Mouse (Mus musculus) right cerebral cortex, postnatal 10 days (tissue): ENCODE measurements around the gene Med12l.
"Not testable (repeated sequence)": the region's sequence is repeated elsewhere in the genome, so short reads cannot be mapped to it uniquely, and the experiment has no call there.

Experiments
- DNase-seq, 2 experiments: peaks; one replicate each; pipeline ENCODE4 v3.0.0; 2021; ENCODE audit warnings: low spot score in 2 of 2

The Med12l gene

GRCm38 (mm10) chr3:59098540-59098939, 92.9 kb downstream of the Med12l start:
- DNase-seq: no peak

DNA sequence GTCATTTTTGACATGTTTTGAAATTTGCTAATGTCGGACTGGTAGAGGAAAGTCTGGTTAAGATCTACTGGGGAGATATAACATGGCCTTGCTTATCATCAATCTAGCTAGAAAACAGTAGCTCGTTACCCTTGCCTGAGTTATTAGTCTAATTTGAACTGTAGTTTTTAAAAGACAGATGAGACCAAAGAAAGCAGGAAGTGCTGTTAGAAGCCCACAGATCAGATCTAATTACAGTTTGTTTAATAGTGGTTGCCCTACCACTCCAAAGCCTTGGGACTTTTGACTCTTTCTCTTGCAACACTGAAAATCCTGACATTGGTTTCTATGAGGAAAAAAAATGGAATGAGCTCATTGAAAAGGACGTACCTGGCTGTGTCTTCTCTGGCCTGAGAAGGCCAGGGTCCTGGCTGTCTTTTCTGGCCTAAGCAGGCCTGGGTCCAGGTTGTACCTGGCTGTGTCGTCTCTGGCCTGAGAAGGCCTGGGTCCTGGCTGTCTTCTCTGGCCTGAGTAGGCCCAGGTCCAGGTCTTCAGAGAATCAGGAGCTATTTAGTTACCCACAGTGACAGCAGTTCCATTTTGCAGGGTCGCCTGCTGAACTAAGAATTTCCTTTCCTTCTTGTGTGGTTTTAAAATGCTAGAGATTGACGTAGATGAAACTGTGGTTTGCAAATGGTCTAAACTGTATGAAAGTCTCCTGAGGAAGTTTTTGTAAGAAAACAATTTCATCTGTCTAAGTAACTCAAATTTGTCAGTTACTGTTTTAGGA, 95.8 kb downstream of the Med12l start, which contains the start of gene Gpr171:
Gene Gpr171, minus strand, starts transcription at position 604 of the 769 bp plus-strand sequence.
- no peak for DNase-seq

DNA sequence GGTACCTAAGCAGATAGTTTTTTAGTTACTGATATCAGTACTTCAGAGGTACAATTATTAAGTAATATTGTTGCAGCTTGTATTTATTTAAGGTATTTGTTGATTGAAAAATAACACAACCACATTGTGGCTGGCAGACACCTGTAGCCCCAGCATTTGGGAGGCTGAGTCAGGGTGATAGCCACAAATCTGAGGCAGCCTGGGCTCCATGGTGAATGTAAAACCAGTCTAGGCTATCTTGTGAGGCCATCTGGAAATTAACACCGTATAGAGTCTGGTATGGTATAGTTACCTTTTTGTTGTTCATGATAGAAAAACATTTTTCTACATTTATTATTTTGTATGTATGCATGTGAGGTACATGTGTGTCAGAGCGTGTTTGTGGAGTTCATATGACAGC, 96.5 kb downstream of the Med12l start:
- DNase-seq: no peak

DNA sequence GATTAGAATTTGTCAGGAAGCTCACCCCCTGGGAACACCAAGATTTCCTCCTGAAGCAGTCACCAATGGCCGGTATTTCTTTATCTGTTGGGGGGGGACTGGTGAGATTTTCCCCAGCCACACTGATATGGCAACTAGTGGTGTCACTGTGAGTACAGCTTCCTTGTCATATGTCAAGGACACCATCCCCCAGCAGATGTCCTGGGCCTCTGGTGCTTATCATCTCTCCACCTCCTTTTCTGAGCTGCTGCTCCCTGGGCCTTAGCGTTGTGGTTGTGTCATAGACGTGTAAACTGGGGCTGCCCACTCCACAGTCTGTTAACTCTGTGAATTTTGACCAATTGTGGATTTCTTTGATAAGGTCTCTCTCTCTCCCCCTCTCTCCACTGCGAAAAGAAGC, 98.8 kb downstream of the Med12l start:
- no peak for DNase-seq

GRCm38 (mm10) chr3:59107439-59107838, 101.8 kb downstream of the Med12l start:
- DNase-seq: no peak

DNA sequence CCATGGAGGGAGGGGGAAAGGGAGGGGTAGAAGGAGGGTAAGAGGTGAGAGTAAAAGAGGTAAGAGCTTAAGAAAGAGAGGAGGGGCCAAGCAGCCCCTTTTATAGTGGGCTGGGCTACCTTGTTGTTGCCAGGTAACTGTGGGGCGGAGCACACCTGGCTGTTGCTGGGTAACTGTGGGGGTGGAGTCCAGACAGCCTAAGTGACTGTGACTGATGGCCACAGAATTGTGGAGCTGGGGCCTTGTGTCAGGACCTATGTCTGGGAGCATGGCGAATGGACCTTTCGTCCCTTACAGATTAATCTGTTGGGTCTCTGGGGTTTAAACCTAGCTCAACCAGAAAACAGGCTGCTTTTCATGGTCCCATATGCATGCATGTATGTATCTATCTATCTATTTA, 104.2 kb downstream of the Med12l start:
- not testable (repeated sequence) for DNase-seq

DNA sequence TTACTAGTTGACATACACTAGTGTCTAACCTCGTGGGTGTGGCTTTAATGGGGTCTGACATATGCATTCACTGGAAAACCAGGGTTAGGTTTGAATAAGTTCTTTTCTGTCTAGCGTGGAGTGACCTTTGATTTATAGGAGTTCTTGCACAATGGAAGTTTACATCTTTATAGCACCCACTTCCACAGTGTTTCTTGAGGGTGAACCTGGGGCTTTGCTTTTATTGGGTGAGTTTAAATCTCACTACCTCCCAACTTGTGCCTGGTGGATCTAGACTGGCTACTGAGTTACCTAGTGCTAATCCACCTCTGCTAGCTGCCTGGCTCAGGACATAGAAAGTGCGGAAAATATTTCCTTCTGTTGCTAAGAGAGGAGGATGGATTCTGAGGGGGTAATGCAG, 106.3 kb downstream of the Med12l start:
- no peak for DNase-seq

GRCm38 (mm10) chr3:59113291-59113690, 107.7 kb downstream of the Med12l start:
- not testable (repeated sequence) for DNase-seq

DNA sequence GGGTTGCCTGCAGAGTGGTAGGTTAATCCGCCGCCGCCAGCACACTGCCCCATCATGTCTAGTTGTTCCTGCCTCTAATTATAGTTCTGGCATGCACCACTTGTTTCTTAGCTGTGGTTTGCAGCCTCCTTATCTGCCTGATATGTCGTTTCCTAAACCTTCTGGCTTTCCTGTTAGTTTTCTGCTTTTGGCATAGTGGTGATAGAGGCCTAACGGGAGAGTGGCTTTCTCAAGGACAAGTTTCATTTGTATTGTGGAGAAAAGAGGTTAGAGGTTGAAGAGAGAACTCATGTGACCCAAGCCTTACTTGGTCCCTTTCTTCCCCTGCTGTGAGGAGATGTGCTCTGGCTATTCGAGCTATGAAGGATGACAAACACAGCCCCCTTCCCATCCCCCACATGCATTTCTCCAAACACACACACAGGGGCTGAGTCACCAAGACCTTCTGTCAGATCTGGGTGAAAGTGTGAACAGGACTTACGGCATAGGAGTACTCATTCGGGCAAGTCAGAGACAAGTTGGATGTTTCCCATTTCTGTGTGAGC, 108.4 kb downstream of the Med12l start:
- DNase-seq: no peak

DNA sequence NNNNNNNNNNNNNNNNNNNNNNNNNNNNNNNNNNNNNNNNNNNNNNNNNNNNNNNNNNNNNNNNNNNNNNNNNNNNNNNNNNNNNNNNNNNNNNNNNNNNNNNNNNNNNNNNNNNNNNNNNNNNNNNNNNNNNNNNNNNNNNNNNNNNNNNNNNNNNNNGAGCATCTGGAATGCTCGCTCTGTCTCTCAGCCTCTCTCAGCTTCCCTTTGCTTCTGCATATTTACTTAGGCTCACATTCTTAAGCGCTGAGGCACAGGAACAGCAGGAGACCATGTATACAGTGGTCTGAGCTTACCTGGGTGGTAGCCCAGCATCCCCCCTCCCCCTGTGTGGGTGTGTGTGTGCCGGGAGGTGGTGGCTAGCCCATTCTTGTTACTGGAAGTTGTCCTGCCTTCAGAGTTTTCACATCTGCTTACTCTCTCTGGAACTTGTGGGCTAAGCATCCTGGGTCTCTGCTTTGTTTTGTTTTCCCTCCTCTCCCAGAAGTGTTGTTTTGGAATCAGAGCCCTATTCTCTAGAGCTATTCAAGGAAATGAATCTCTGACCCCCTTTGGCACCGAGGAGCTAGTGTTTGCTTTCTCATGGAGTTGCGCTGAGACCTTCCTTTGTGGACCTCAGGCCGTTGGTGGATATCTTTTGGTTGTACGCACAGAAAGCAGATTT, 115.6 kb downstream of the Med12l start:
- no peak for DNase-seq

DNA sequence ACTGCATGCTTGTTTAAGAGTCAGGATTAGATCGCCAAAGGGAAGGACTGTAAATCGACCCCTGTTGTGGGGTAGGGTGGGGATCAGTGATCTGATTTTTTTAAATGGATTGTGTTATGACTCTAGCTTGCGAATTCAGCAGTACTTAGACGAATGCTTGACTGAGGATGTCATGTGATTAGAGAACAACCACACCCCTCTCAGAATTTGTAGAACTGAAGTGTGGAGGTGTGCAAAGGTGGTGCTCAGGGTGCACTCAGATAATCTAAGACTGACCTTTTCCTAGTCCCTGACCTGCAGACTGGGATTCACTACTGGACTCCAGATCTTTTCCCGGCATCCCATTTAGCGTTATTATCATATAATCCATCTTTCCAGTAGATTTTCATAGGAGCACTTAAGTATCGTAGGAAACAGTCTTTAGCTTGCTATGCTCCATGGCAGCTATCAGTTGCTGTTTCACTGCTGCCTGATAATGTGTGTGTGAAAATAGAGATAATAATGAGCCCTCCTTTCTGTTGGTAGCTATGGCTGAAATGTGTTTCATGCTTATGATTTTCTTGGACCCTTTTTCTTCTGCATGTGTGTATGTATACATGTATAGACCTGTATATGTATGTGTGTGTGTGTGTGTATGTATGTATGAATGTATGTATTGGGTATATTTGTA, 116.3 kb downstream of the Med12l start:
- no peak for DNase-seq

DNA sequence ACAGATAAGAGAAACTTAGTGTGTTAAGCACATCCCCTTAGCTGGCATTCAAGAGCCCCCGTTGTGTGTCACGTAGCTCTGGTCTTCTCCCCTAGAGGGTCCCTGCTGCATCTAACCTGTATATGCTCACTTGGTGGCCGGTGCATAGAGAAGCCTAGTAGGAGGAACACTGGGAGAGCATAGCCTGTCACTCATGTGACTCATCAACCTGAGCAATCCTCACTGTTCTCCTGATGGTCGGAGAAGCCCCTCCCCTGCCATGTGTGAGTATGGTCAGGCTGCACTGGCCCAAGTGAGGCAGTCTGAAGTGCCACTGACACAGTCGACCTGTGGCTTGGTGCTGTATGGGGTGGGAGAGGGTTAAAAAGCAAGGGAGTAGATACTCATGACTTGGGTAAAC, 119.4 kb downstream of the Med12l start:
- no peak for DNase-seq

DNA sequence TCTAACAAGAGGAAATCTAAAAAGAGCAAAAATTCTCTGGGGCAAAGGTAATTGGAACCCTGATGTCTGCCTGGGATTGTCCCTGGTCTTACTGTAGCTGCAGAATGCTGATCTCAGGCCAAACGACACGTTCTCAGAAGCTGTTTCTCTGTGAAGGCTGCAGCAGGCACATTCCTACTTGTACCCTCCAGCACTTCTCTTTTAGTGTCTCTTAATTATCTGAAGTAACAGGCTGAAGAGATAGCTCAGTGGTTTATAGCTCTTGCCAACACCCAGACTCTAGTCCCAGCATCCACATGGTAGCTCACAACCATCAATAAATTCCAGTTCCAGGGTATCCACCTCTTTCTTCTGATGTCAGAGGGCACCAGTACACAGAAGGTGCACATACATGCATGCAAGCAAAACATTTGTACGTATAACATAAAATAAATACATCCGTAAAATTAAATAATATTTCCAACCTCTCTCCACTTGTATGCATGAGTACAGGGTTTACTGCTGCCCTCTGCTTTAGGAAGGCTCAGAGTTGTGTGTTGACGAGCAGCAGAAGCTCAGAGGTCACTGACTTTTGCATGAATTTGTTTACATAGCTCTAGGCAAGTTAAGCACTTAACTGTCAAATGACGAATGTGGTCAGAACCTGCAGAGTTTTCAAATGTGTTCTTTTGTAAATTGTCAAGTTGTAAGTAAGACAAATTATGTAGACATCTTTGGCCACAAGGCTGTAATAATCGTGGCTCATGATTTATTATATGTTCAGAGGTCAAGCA, 120.3 kb downstream of the Med12l start:
- DNase-seq: no peak

- DNase-seq: no peak
Measured at GRCm38 (mm10) chr3:59128681-59129080, 123.1 kb downstream of the Med12l start.

GRCm38 (mm10) chr3:59129547-59129946, 123.9 kb downstream of the Med12l start:
- no peak for DNase-seq

DNA sequence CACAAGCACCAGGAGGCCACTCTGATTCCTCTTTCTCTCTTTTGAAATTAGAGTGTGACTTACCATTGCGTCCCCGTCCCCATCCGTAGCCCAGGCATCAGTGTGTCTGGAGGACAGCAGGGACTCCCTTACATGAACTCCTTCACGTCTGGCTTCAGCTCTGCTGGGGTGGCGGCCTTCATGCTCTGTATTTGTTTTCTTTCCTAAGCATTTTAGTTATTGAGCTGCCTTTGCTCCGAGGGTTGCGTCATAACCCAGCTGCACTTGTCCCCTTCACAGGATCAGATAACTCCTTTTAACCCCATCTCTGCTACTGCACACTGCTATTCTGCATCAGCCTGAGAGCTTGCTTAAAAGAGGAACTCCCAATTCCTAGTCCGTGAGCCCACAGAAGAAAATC, 124.8 kb downstream of the Med12l start:
- DNase-seq: no peak

GRCm38 (mm10) chr3:59131081-59131480, 125.5 kb downstream of the Med12l start:
- no peak for DNase-seq

DNA sequence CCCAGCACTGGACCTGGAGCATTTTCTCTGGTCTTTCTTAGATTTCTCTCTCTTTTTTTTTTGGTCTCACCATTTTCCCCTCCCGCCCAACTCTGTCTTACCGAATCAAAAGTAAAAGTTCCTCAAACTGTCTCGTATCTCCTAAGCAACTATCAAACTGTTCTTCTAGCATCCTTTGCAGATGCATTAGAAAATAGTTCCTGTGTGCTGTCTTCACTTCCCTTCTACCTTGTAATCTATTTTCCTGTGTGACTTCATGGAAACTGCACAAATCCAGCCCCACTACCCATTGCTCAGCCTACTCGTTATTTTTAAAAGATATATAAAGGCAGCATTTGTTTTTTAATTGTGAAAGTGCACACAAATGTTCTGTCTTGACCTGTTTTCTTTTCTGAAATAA, 126.3 kb downstream of the Med12l start:
- no peak for DNase-seq

- DNase-seq: no peak
Measured at GRCm38 (mm10) chr3:59133189-59133588, 127.6 kb downstream of the Med12l start.

DNA sequence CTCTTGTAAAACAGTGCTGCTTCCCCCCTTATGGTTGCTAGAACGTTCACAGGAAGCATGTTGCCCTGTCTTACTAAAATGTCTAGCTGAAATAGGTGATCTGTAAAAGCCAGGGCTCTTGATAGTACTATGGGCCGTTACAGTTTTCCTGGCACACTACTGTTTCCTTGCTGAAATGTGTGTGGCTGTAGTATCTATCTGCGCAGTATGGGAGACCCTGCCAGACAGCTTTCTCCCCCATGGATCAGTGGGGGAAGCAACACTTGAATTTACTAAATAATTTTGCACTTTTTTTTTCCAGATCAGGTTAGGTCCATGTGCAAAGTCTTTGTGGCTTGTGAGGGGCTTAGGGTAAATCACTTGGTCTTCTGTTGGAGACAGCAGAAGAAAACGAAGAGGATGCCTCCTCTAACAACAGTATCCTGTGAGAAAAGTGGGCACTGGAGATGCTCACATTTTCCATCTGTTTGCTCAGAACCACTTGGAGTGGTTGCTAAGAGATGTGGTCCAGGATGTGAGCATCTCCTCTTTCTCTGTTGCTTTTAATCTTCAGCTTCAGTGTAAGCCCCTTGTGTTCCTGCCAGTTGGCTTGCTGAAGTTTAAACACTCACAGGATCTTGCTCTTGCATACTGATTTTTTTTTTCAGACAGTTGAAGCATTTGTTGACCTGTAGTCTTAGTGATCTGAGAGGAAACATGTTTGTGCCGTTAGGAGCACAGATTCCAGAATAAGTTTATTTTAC, 130.5 kb downstream of the Med12l start:
- DNase-seq: peak; percentile 37 to 72

GRCm38 (mm10) chr3:59138946-59139468, 133.4 kb downstream of the Med12l start:
- no peak for DNase-seq
